Mouse (Mus musculus): Measurements from ENCODE around the gene Ntpcr.

- no peak for TF ChIP-seq CTCF (IDR thresholded peaks at IDR 0.05; ENCODE audit: low read depth)
- TF ChIP-seq EP300 (optimal IDR thresholded peaks at IDR 0.05): no peak
Measured at GRCm38 (mm10) chr8:125711514-125711913, 18.2 kb upstream of the Ntpcr start.
